Mouse (Mus musculus): Measurements from ENCODE around the gene Ankra2.

- TF ChIP-seq POLR2A (IDR thresholded peaks at IDR 0.05; ENCODE audit: low read depth, low read length): no peak
- TF ChIP-seq CTCF (IDR thresholded peaks at IDR 0.05; ENCODE audit: extremely low read depth, insufficient read depth, insufficient read length, insufficient replicate concordance): no peak
These were observed 18.1 kb upstream of the Ankra2 start for GRCm38 (mm10) chr13:98244571-98245350.
